Mouse (Mus musculus): Measurements from ENCODE around the gene Tmem217. TPM values are rescaled to one million over a fixed set of nuclear protein-coding genes. Genes with fewer than 3 reads are reported as not detected.

The Tmem217 gene
- total and polyA plus RNA-seq, 3 experiments: 0.26 to 0.76 TPM; not detected in 1

- in situ Hi-C loops (cut with MboI; ENCODE audit: low pct_ligation_motif_present, low pct_unique_long_range_greater_than_20kb, low sequenced_read_pairs) (loop anchor here (5.0 kb wide), 1 partner anchor 94 kb away; no protein-coding TSS in a partner anchor), dilution Hi-C loops (cut with MboI; ENCODE audit: extremely low pct_ligation_motif_present, extremely low pct_unique_long_range_greater_than_20kb, low sequenced_read_pairs) (no loop called here)
- no peaks in the 10 kb centered on the region for H3K9me3 ChIP-seq (replicated peaks; ENCODE audit: low read length)
- TF ChIP-seq SMC3 (IDR thresholded peaks at IDR 0.05; ENCODE audit: low read depth, low read length): no peak; the same call in 1 of the 2 replicates
- TF ChIP-seq KAT2A (IDR thresholded peaks at IDR 0.05; ENCODE audit: insufficient replicate concordance, low read length): no peak
- TF ChIP-seq UBTF (IDR thresholded peaks at IDR 0.05; ENCODE audit: low read depth, low read length): peak; percentile 94
- TF ChIP-seq ZNF384 (IDR thresholded peaks at IDR 0.05; ENCODE audit: low read depth, low read length): no peak
- TF ChIP-seq ZKSCAN1 (IDR thresholded peaks at IDR 0.05; ENCODE audit: borderline replicate concordance, low read depth, low read length): no peak
- 0 out of 2 replicates have a peak, but pooled peaks have one; percentile 29 for TF ChIP-seq MEF2A (IDR thresholded peaks at IDR 0.05; ENCODE audit: borderline replicate concordance, low read depth, low read length)
- peak; percentile 98 for TF ChIP-seq ZMIZ1 (IDR thresholded peaks at IDR 0.05; ENCODE audit: low read depth, low read length)
- TF ChIP-seq CTCF (conservative IDR thresholded peaks at IDR 0.05 in 1 of 2, IDR thresholded peaks at IDR 0.05 in 1 of 2; ENCODE audit: low read depth in 2 of 2, low read length in 2 of 2): no peak
- 0 out of 2 replicates have a peak, but pooled peaks have one; percentile 34 for TF ChIP-seq BHLHE40 (IDR thresholded peaks at IDR 0.05; ENCODE audit: low read depth, low read length)
- peak; percentile 95 for TF ChIP-seq NELFE (IDR thresholded peaks at IDR 0.05; ENCODE audit: low read depth, low read length)
- TF ChIP-seq CHD1 (IDR thresholded peaks at IDR 0.05; ENCODE audit: low read depth, low read length): peak; percentile 91; the same call in 1 of the 2 replicates
- TF ChIP-seq POLR2A (IDR thresholded peaks at IDR 0.05; ENCODE audit: low read depth, low read length): peak; percentile 83
- TF ChIP-seq MXI1 (IDR thresholded peaks at IDR 0.05; ENCODE audit: low read depth, low read length): peak; percentile 47; the same call in 1 of the 2 replicates
- no peak for TF ChIP-seq HCFC1 (IDR thresholded peaks at IDR 0.05; ENCODE audit: low read depth, low read length)
- 0 out of 2 replicates have a peak, but pooled peaks have one; percentile 9 for TF ChIP-seq IRF4 (IDR thresholded peaks at IDR 0.05; ENCODE audit: low read depth, low read length)
- peak; percentile 84 for TF ChIP-seq TBP (conservative IDR thresholded peaks at IDR 0.05; ENCODE audit: low read depth, low read length)
- no peak for TF ChIP-seq MAFK (IDR thresholded peaks at IDR 0.05; ENCODE audit: insufficient replicate concordance, low read length)
- no peak for TF ChIP-seq JUND (conservative IDR thresholded peaks at IDR 0.05; ENCODE audit: low read depth, low read length)
- no peak for TF ChIP-seq ELF1 (IDR thresholded peaks at IDR 0.05; ENCODE audit: low read depth, low read length)
- TF ChIP-seq MAZ (IDR thresholded peaks at IDR 0.05; ENCODE audit: low read depth, low read length): 0 out of 2 replicates have a peak, but pooled peaks have one; percentile 20
- TF ChIP-seq POLR2AphosphoS2 (IDR thresholded peaks at IDR 0.05; ENCODE audit: low read depth, low read length): peak; percentile 41; the same call in 1 of the 2 replicates
- TF ChIP-seq RAD21 (IDR thresholded peaks at IDR 0.05; ENCODE audit: low read depth, low read length): no peak
- peak; percentile 98 for TF ChIP-seq TCF12 (IDR thresholded peaks at IDR 0.05; ENCODE audit: low read depth, low read length)
- no peak for DNase-seq (ENCODE audit: extremely low read depth)
- peaks cover 6 to 26% of the 10 kb centered on the region in 2 experiments; a peak in 3 of 4 replicates for H3K4me1 ChIP-seq (ENCODE audit: control insufficient read depth in 1 of 2, insufficient read depth in 2 of 2)
- H3K79me2 ChIP-seq (replicated peaks; ENCODE audit: control insufficient read depth, extremely low read depth, insufficient read depth, poor library complexity, severe bottlenecking): peaks cover 44% of the 10 kb centered on the region
- peak within 1 kb of the TSS; percentile 91 for H3K27ac ChIP-seq (ENCODE audit: insufficient read depth, low read depth)
- H3K36me3 ChIP-seq (replicated peaks in 1 of 2; ENCODE audit: control insufficient read depth in 1 of 2, insufficient read depth in 1 of 2, low read length in 1 of 2): peaks cover 13 to 37% of the 10 kb centered on the region in 2 experiments
- H3K4me3 ChIP-seq (replicated peaks in 1 of 3; ENCODE audit: low read depth in 2 of 3, low read length in 2 of 3, poor library complexity in 1 of 3): peak within 1 kb of the TSS; percentile 74 to 93 (median 85)
- peak within 1 kb of the TSS; percentile 75 for H3K4me2 ChIP-seq (ENCODE audit: insufficient read depth, low read depth, poor library complexity, severe bottlenecking)
- H3K9ac ChIP-seq (ENCODE audit: insufficient read depth, low read depth): peak within 1 kb of the TSS; percentile 90
- H3K27me3 ChIP-seq (replicated peaks): no peaks in the 10 kb centered on the region
These were observed 61.2 kb downstream of the Tmem217 start, which contains the start of gene Pim1 for GRCm38 (mm10) chr17:29490713-29491581. TSS of gene Pim1 (plus strand) at chr17:29490753.

All from CH12.LX (cell line).